Mouse (Mus musculus): ENCODE measurements at regions not wholly inside any gene's neighbourhood (a gene's known extent, or its start where the extent isn't known, plus 50 kb on each side); places are given as distances from the start of the nearest gene placed in this dataset.

GRCm38 (mm10) chr17:92016373-92016772, 923.5 kb upstream of the Nrxn1 start:
- H3K36me3 ChIP-seq (ENCODE audit: control insufficient read depth in 1 of 2, insufficient read depth in 2 of 2, low read length in 2 of 2) = no peaks in the 10 kb centered on the region
- no peak for DNase-seq (ENCODE audit: low read depth, low spot score)

GRCm38 (mm10) chr17:92015591-92016151, 922.8 kb upstream of the Nrxn1 start:
- Histone ChIP-seq H3K9me3 (replicated peaks; ENCODE audit: insufficient read depth, low read length) (no peaks in the 10 kb centered on the region), H3K27me3 (ENCODE audit: control insufficient read depth in 1 of 2, insufficient read depth in 2 of 2, low read length in 2 of 2) (no peaks in the 10 kb centered on the region), H3K27ac (ENCODE audit: control insufficient read depth, low read depth, low read length) (no peak overlapping the region), H3K4me3 (ENCODE audit: control insufficient read depth in 1 of 2, insufficient read depth in 1 of 2, low read depth in 2 of 2, low read length in 2 of 2) (no peak overlapping the region), H3K4me1 (ENCODE audit: control insufficient read depth in 1 of 2, insufficient read depth in 2 of 2, low read length in 2 of 2) (peaks cover 0 to 2% of the 10 kb centered on the region in 2 experiments; a peak in 3 of 4 replicates), H3K9ac (ENCODE audit: control insufficient read depth, low read depth, low read length, poor library complexity, severe bottlenecking) (no peak overlapping the region), H3K36me3 (ENCODE audit: control insufficient read depth in 1 of 2, insufficient read depth in 2 of 2, low read length in 2 of 2) (no peaks in the 10 kb centered on the region), H3K79me2 (ENCODE audit: control insufficient read depth, insufficient read depth, low read length, poor library complexity) (no peaks in the 10 kb centered on the region)
- no peak for TF ChIP-seq GABPA (IDR thresholded peaks at IDR 0.05; ENCODE audit: low read depth, low read length)
- TF ChIP-seq MAZ (IDR thresholded peaks at IDR 0.05; ENCODE audit: low read depth, low read length) = no peak
- TF ChIP-seq ZNF384 (IDR thresholded peaks at IDR 0.05; ENCODE audit: low read depth, low read length) = peak; percentile 88
- no peak for TF ChIP-seq SIN3A (IDR thresholded peaks at IDR 0.05; ENCODE audit: low read length)
- no peak for TF ChIP-seq JUND (IDR thresholded peaks at IDR 0.05; ENCODE audit: low read depth, low read length)
- peak; percentile 71 for TF ChIP-seq ETS1 (IDR thresholded peaks at IDR 0.05; ENCODE audit: low read depth, low read length)
- no peak for TF ChIP-seq CHD1 (IDR thresholded peaks at IDR 0.05; ENCODE audit: low read depth, low read length)
- no peak for TF ChIP-seq ZMIZ1 (IDR thresholded peaks at IDR 0.05; ENCODE audit: low read depth, low read length)
- no peak for TF ChIP-seq RCOR1 (IDR thresholded peaks at IDR 0.05; ENCODE audit: low read depth, low read length)
- TF ChIP-seq POLR2A (IDR thresholded peaks at IDR 0.05; ENCODE audit: control insufficient read depth in 1 of 2, insufficient read depth in 1 of 2, low read depth in 1 of 2, low read length in 2 of 2, poor library complexity in 1 of 2) = no peak
- no peak for TF ChIP-seq SMC3 (IDR thresholded peaks at IDR 0.05; ENCODE audit: low read depth, low read length)
- TF ChIP-seq TBP (IDR thresholded peaks at IDR 0.05; ENCODE audit: low read depth, low read length) = no peak
- TF ChIP-seq GATA1 (IDR thresholded peaks at IDR 0.05; ENCODE audit: low read depth, low read length) = peak; percentile 57
- no peak for TF ChIP-seq UBTF (IDR thresholded peaks at IDR 0.05; ENCODE audit: borderline replicate concordance, insufficient read depth, low read depth, low read length)
- TF ChIP-seq NELFE (IDR thresholded peaks at IDR 0.05; ENCODE audit: low read depth, low read length) = no peak
- TF ChIP-seq CTCF (IDR thresholded peaks at IDR 0.05 in 2 of 3, conservative IDR thresholded peaks at IDR 0.05 in 1 of 3; ENCODE audit: control insufficient read depth in 1 of 3, insufficient read depth in 1 of 3, low read depth in 2 of 3, low read length in 3 of 3, poor library complexity in 1 of 3, severe bottlenecking in 1 of 3) = no peak
- no peak for TF ChIP-seq MEF2A (IDR thresholded peaks at IDR 0.05; ENCODE audit: extremely low read depth, insufficient replicate concordance, low read depth, low read length, poor library complexity, severe bottlenecking)
- TF ChIP-seq E2F4 (IDR thresholded peaks at IDR 0.05; ENCODE audit: borderline replicate concordance, low read depth, low read length) = no peak
- peak; percentile 72; the same call in 1 of the 2 replicates for TF ChIP-seq MAFK (IDR thresholded peaks at IDR 0.05; ENCODE audit: borderline replicate concordance, low read depth, low read length)
- no peak for TF ChIP-seq CHD2 (IDR thresholded peaks at IDR 0.05; ENCODE audit: low read length)
- TF ChIP-seq ZKSCAN1 (IDR thresholded peaks at IDR 0.05; ENCODE audit: low read depth, low read length) = no peak
- peak; percentile 73 to 83; a peak in 3 of 4 replicates for TF ChIP-seq EP300 (IDR thresholded peaks at IDR 0.05; ENCODE audit: low read depth in 1 of 2, low read length in 2 of 2)
- no peak for TF ChIP-seq NRF1 (IDR thresholded peaks at IDR 0.05; ENCODE audit: insufficient read depth, low read depth, low read length, poor library complexity, severe bottlenecking)
- TF ChIP-seq MXI1 (IDR thresholded peaks at IDR 0.05; ENCODE audit: low read depth, low read length) = no peak
- no peak for TF ChIP-seq ZC3H11A (IDR thresholded peaks at IDR 0.05; ENCODE audit: low read depth, low read length)
- DNase-seq (ENCODE audit: low read depth, low spot score) = peak; percentile 66

More at GRCm38 (mm10) chr17:92016373-92016772, 923.5 kb upstream of the Nrxn1 start:
- H3K79me2 ChIP-seq (ENCODE audit: control insufficient read depth, insufficient read depth, low read length, poor library complexity) = no peaks in the 10 kb centered on the region
- no peaks in the 10 kb centered on the region for H3K9me3 ChIP-seq (replicated peaks; ENCODE audit: insufficient read depth, low read length)
- TF ChIP-seq MAX (IDR thresholded peaks at IDR 0.05; ENCODE audit: low read length) (no peak), MYC (IDR thresholded peaks at IDR 0.05; ENCODE audit: low read depth, low read length) (no peak), SMC3 (IDR thresholded peaks at IDR 0.05; ENCODE audit: low read depth, low read length) (no peak), SIN3A (IDR thresholded peaks at IDR 0.05; ENCODE audit: low read length) (no peak), MAFK (IDR thresholded peaks at IDR 0.05; ENCODE audit: borderline replicate concordance, low read depth, low read length) (no peak), TBP (IDR thresholded peaks at IDR 0.05; ENCODE audit: low read depth, low read length) (no peak), ZC3H11A (IDR thresholded peaks at IDR 0.05; ENCODE audit: low read depth, low read length) (no peak), ZKSCAN1 (IDR thresholded peaks at IDR 0.05; ENCODE audit: low read depth, low read length) (no peak), ZMIZ1 (IDR thresholded peaks at IDR 0.05; ENCODE audit: low read depth, low read length) (no peak), GABPA (IDR thresholded peaks at IDR 0.05; ENCODE audit: low read depth, low read length) (no peak), UBTF (IDR thresholded peaks at IDR 0.05; ENCODE audit: borderline replicate concordance, insufficient read depth, low read depth, low read length) (no peak)
- no peak overlapping the region for H3K4me3 ChIP-seq (ENCODE audit: control insufficient read depth in 1 of 2, insufficient read depth in 1 of 2, low read depth in 2 of 2, low read length in 2 of 2)
- H3K4me1 ChIP-seq (ENCODE audit: control insufficient read depth in 1 of 2, insufficient read depth in 2 of 2, low read length in 2 of 2) = peaks cover 0 to 2% of the 10 kb centered on the region in 2 experiments; a peak in 3 of 4 replicates
- H3K27me3 ChIP-seq (ENCODE audit: control insufficient read depth in 1 of 2, insufficient read depth in 2 of 2, low read length in 2 of 2) = no peaks in the 10 kb centered on the region
- no peak overlapping the region for H3K9ac ChIP-seq (ENCODE audit: control insufficient read depth, low read depth, low read length, poor library complexity, severe bottlenecking)
- no peak overlapping the region for H3K27ac ChIP-seq (ENCODE audit: control insufficient read depth, low read depth, low read length)
